20 mouse cellular contexts compared by ENCODE assay signal in the genomic region with DNA sequence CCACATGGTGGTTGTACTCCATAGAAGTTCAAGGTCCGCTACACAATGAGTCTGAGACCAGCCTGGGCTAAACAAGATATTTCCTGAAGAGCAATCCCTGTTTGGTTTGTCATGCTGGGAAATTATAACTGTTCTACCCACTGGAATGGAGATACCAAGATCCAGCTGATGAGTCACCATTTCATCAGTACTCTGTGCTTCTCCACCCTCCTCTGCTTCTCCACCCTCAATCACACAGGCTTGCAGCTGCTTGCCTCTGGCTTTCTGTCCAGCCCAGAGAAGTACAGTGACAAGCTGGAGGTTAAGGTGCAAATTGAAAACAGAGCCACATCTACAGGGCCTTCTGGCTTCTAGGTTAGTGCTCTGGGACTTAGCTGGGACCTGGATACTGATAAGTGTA. TPM values are rescaled to one million over a fixed set of nuclear protein-coding genes. Genes with fewer than 3 reads are reported as not detected.
DNase-seq lines count a peak whose midpoint lies in the region; TF ChIP-seq lines count a peak whose summit lies in the region.
"Had no signal": no experiment of that assay in that cellular context is flagged by ENCODE, and none has a peak within 500 bp of the region (broad histone marks: within the 10 kb centered on the region; RNA-seq: fewer than 3 reads in every experiment).

No protein-coding gene starts in this region.

- no peak overlapping the region for H3K4me3 ChIP-seq in heart, embryonic 10.5 days
- no peak overlapping the region for H3K4me3 ChIP-seq in kidney, adult 2 months (ENCODE audit: insufficient read depth, low read depth, low read length)
- H3K4me3 ChIP-seq: embryonic facial prominence, embryonic 12.5 days; forebrain, embryonic 13.5 days; gastrocnemius, adult 2 months; heart, embryonic 12.5 days; hindbrain, embryonic 15.5 days had no signal

- DNase-seq in heart, adult 11 months, result peak; percentile 95
- no peak for DNase-seq in heart, embryonic 10.5 days (ENCODE audit: low spot score)
- peak; percentile 10 for DNase-seq in 416B (ENCODE audit: low read depth)
- DNase-seq in Muller cell, postnatal 12 days (ENCODE audit: inconsistent ontology term), result peak; percentile 38
- no peak for DNase-seq in kidney, adult 2 months
- no peak for DNase-seq in cerebellum, postnatal 36 days
- DNase-seq: adrenal gland, adult 8-10 months; adrenal gland, postnatal 36 days; B cell, adult 2 months; cerebellum, adult 11 months; cerebellum, adult 8-10 months; cerebellum, postnatal 14 days; forebrain, postnatal 0 days; gastrocnemius, adult 2 months; heart, postnatal 36 days; kidney, adult 9 months had no signal

- no peaks in the 10 kb centered on the region for H3K9me3 ChIP-seq in heart, embryonic 10.5 days
- H3K9me3 ChIP-seq: embryonic facial prominence, embryonic 12.5 days; forebrain, embryonic 13.5 days; hindbrain, embryonic 15.5 days had no signal

- H3K27ac ChIP-seq in heart, embryonic 10.5 days, result no peak overlapping the region
- H3K27ac ChIP-seq in kidney, adult 2 months (ENCODE audit: insufficient read depth, low read depth, low read length), result no peak overlapping the region
- H3K27ac ChIP-seq: embryonic facial prominence, embryonic 12.5 days; forebrain, embryonic 13.5 days; hindbrain, embryonic 15.5 days had no signal

- no peaks in the 10 kb centered on the region for H3K27me3 ChIP-seq in heart, embryonic 10.5 days (ENCODE audit: insufficient read depth, poor library complexity, severe bottlenecking)
- no peaks in the 10 kb centered on the region for H3K27me3 ChIP-seq in kidney, adult 2 months (replicated peaks; ENCODE audit: control insufficient read depth, insufficient read depth, low read length)
- H3K27me3 ChIP-seq: embryonic facial prominence, embryonic 12.5 days; forebrain, embryonic 13.5 days; heart, embryonic 12.5 days; hindbrain, embryonic 15.5 days had no signal

- H3K4me1 ChIP-seq in heart, embryonic 10.5 days, result no peaks in the 10 kb centered on the region
- H3K4me1 ChIP-seq in kidney, adult 2 months (ENCODE audit: control insufficient read depth, insufficient read depth, low read length), result no peaks in the 10 kb centered on the region
- H3K4me1 ChIP-seq: embryonic facial prominence, embryonic 12.5 days; forebrain, embryonic 13.5 days; heart, embryonic 12.5 days; hindbrain, embryonic 15.5 days had no signal

- TF ChIP-seq POLR2A in kidney, adult 2 months (IDR thresholded peaks at IDR 0.05; ENCODE audit: low read depth, low read length), result no peak

- WGBS in heart, embryonic 10.5 days, result 96% methylated on average over 1 of the region's 1 CpGs
- WGBS in kidney, adult 2 months, result 97% methylated on average over 1 of the region's 1 CpGs

- no peaks in the 10 kb centered on the region for H3K36me3 ChIP-seq in heart, embryonic 10.5 days
- no peaks in the 10 kb centered on the region for H3K36me3 ChIP-seq in kidney, adult 2 months (ENCODE audit: control insufficient read depth, insufficient read depth, low read length)
- H3K36me3 ChIP-seq: embryonic facial prominence, embryonic 12.5 days; heart, embryonic 12.5 days; hindbrain, embryonic 15.5 days had no signal

- no peak for TF ChIP-seq CTCF in kidney, adult 2 months (conservative IDR thresholded peaks at IDR 0.05; ENCODE audit: insufficient read depth, insufficient read length, low read depth, low read length)

RNA-seq across cellular contexts. Expression of gene Col15a1, which starts 10.9 kb away (rescaled TPM):
- polyA plus RNA-seq in heart, embryonic 10.5 days (2016; fragmentation: Nextera tagmentation; extraction: Ambion mirVana), result 1.1 and 1.5 TPM in 2 replicates
- 50.0 and 59.5 TPM in 2 replicates for polyA plus RNA-seq in kidney, adult 2 months (2012; rRNA removed)

Comparison
In these comparisons a context has a peak if more than half of its experiments do, and no peak if none do; other contexts are left out.
1. DNase-seq: peak in heart, adult 11 months (single experiment), 416B (single experiment) and Muller cell, postnatal 12 days (single experiment); none in heart, embryonic 10.5 days (single experiment), kidney, adult 2 months (single experiment) and cerebellum, postnatal 36 days (0 of 2).
2. RNA of gene Col15a1, which starts 10.9 kb away (polyA plus RNA-seq): 50.0 to 59.5 TPM in kidney, adult 2 months; 1.1 to 1.5 TPM in heart, embryonic 10.5 days; every median in the first group is over 10 times any median in the second.